Mouse (Mus musculus) ES-Bruce4 (cell line): ENCODE measurements around the gene Def6. TPM values are rescaled to one million over a fixed set of nuclear protein-coding genes. Genes with fewer than 3 reads are reported as not detected.

ENCODE experiments used
- H3K27ac ChIP-seq: 2 replicates; pipeline ENCODE4 v1.5.1; 2012; ENCODE audit warnings: low read length, inconsistent platforms; ENCODE audit not compliant: insufficient read depth
- H3K27me3 ChIP-seq: 2 replicates; pipeline ENCODE4 v1.6.1; 2012; ENCODE audit warnings: mild to moderate bottlenecking, low read length, inconsistent platforms; ENCODE audit not compliant: control insufficient read depth, poor library complexity, insufficient read depth, severe bottlenecking
- H3K36me3 ChIP-seq: 2 replicates; pipeline ENCODE4 v1.6.1; 2012; ENCODE audit warnings: inconsistent platforms, mild to moderate bottlenecking, low read length, moderate library complexity; ENCODE audit not compliant: control insufficient read depth, poor library complexity, insufficient read depth, severe bottlenecking
- H3K4me1 ChIP-seq: one replicate; pipeline ENCODE4 v1.8.1; 2011; ENCODE audit warnings: low read length; ENCODE audit not compliant: control insufficient read depth, insufficient read depth
- H3K4me3 ChIP-seq: 2 replicates; pipeline ENCODE4 v1.5.1; 2011; ENCODE audit warnings: low read depth, mild to moderate bottlenecking, low read length
- H3K9ac ChIP-seq: 2 replicates; pipeline ENCODE4 v1.6.1; 2012; ENCODE audit warnings: low read depth, mild to moderate bottlenecking, inconsistent platforms; ENCODE audit not compliant: poor library complexity, severe bottlenecking
- H3K9me3 ChIP-seq: replicated peaks from 2 replicates; pipeline ENCODE4 v1.6.1; 2012; ENCODE audit warnings: mild to moderate bottlenecking, low read length, inconsistent platforms; ENCODE audit not compliant: control insufficient read depth, poor library complexity, insufficient read depth, severe bottlenecking
- CTCF ChIP-seq: IDR thresholded peaks from one replicate; pipeline ENCODE4 v1.8.1; 2011; ENCODE audit warnings: low read depth, low read length
- EP300 ChIP-seq: IDR thresholded peaks from 2 replicates; pipeline ENCODE4 v1.6.1; 2011; ENCODE audit warnings: low read depth, low read length; ENCODE audit not compliant: insufficient read depth
- POLR2A ChIP-seq: IDR thresholded peaks from one replicate; pipeline ENCODE4 v1.8.1; 2011; ENCODE audit warnings: low read length; ENCODE audit not compliant: insufficient read depth
- polyA plus RNA-seq: library from polyadenylated mRNA; stranded (reverse); fragments of >200 nt; gene quantifications from 2 replicates; pipeline ENCODE4 v1.2.4, GENCODE M21; 2011; ENCODE audit warnings: low read depth; ENCODE audit not compliant: missing spikeins, insufficient read depth, insufficient read length

Def6 gene
- polyA plus RNA-seq, 1 experiment, result 28.4 TPM

- no peak overlapping the region for H3K4me3 ChIP-seq
- no peak for TF ChIP-seq POLR2A
- TF ChIP-seq EP300, result no peak
- TF ChIP-seq CTCF, result no peak
- no peaks in the 10 kb centered on the region for H3K36me3 ChIP-seq
- no peak overlapping the region for H3K9ac ChIP-seq
- no peaks in the 10 kb centered on the region for H3K27me3 ChIP-seq
- no peaks in the 10 kb centered on the region for H3K9me3 ChIP-seq
- H3K4me1 ChIP-seq, result peaks cover 3% of the 10 kb centered on the region
- H3K27ac ChIP-seq, result no peak overlapping the region
These were observed 70.1 kb downstream of the Def6 start for GRCm38 (mm10) chr17:28277721-28278120.

GRCm38 (mm10) chr17:28278156-28278555 is 70.6 kb downstream of the Def6 start:
- Histone ChIP-seq H3K27me3 (no peaks in the 10 kb centered on the region), H3K9ac (no peak overlapping the region), H3K4me1 (peaks cover 3% of the 10 kb centered on the region), H3K27ac (no peak overlapping the region), H3K9me3 (no peaks in the 10 kb centered on the region), H3K36me3 (no peaks in the 10 kb centered on the region), H3K4me3 (no peak overlapping the region)
- no peak for TF ChIP-seq POLR2A
- no peak for TF ChIP-seq CTCF
- TF ChIP-seq EP300, result no peak

Other genes with a start within 250 kb of the Def6 start
- gene Tcp11, start 127.1 kb upstream of the Def6 start, polyA plus RNA-seq, result 11.6 and 18.9 TPM in 2 replicates
- gene Scube3, start 65.6 kb upstream of the Def6 start, polyA plus RNA-seq, result 17.9 and 18.0 TPM in 2 replicates
- 16.6 and 19.5 TPM in 2 replicates for gene Zfp523, start 30.6 kb upstream of the Def6 start, polyA plus RNA-seq
- 24.0 and 25.2 TPM in 2 replicates for gene Ppard, start 24.9 kb downstream of the Def6 start, polyA plus RNA-seq
- gene Fance, start 105.7 kb downstream of the Def6 start, polyA plus RNA-seq, result 56.8 and 64.7 TPM in 2 replicates
- gene Rpl10a, start 120.7 kb downstream of the Def6 start, polyA plus RNA-seq, result 1,875 and 2,151 TPM in 2 replicates
- gene Tead3, start 143.0 kb downstream of the Def6 start, polyA plus RNA-seq, result 28.6 and 31.9 TPM in 2 replicates
- gene Tulp1, start 157.4 kb downstream of the Def6 start, polyA plus RNA-seq, result 14.0 and 14.7 TPM in 2 replicates